Mouse (Mus musculus): ENCODE measurements around the gene Gsta3.

- TF ChIP-seq POLR2A (IDR thresholded peaks at IDR 0.05; ENCODE audit: low read depth, low read length) (no peak), CTCF (IDR thresholded peaks at IDR 0.05; ENCODE audit: borderline replicate concordance, insufficient read depth, low read length) (no peak)
Observed at GRCm38 (mm10) chr1:21264747-21265146, 24.4 kb downstream of the Gsta3 start.

Data from embryonic fibroblast, embryonic 13.5 days (primary cell).